In the genomic region with DNA sequence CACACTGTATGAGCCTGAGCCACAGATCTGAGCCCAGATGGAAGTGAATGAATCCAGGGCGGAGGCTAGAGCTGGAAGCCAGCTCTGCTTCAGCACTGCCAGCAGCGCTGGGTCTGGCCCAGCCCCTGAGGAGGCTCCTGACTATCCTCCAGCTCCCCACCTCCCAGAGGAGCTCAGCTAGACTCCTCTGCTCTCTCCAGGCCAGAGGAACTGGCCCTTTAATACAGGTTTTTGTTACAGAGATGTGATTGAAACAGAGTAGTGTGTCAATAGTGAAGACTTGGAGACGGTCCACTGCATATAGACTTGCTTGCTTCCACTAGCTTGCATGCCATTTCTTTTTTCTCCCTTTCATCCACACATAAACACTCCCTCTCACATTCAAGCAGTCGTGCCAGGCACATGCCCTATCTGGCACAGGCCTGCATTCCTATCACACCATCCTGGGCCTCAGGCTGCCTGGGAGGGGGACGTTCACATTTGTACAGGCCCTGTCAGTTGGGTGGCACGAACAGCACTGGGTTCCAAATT, we compare ENCODE assay signal across 7 mouse cellular contexts. TPM values are rescaled to one million over a fixed set of nuclear protein-coding genes. Genes with fewer than 3 reads are reported as not detected.
DNase-seq lines count a peak whose midpoint lies in the region; ATAC-seq lines count a peak whose summit lies in the region.

No protein-coding gene starts in this region.

- DNase-seq in liver, embryonic 13.5 days, result no peak
- DNase-seq in liver, result no peak
- DNase-seq in cerebellum, adult 18-20 months, result peak; percentile 58 to 65
- DNase-seq in fibroblast of lung, adult 2 months (ENCODE audit: low read depth), result peak; percentile 34
- peak; percentile 72 for DNase-seq in heart, postnatal 4 days
- peak; percentile 45 for DNase-seq in urinary bladder, postnatal 25 days (ENCODE audit: low spot score)
- DNase-seq in thymus, postnatal 4 days, result no peak

- ATAC-seq in liver, embryonic 13.5 days (ENCODE audit: low read depth), result no peak

- H3K36me3 ChIP-seq in liver, embryonic 13.5 days, result peaks cover 9% of the 10 kb centered on the region; the same call in 1 of the 2 replicates

- H3K9ac ChIP-seq in liver, embryonic 13.5 days, result no peak overlapping the region

- H3K27me3 ChIP-seq in liver, embryonic 13.5 days, result no peaks in the 10 kb centered on the region

- WGBS in liver, embryonic 13.5 days (ENCODE audit: insufficient replicate concordance), result 58% methylated on average over 6 of the region's 6 CpGs

- H3K9me3 ChIP-seq in liver, embryonic 13.5 days (replicated peaks), result no peaks in the 10 kb centered on the region

- no peak overlapping the region for H3K4me3 ChIP-seq in liver, embryonic 13.5 days (replicated peaks)

- peaks cover 44% of the 10 kb centered on the region for H3K4me1 ChIP-seq in liver, embryonic 13.5 days (replicated peaks)

- peak overlapping the region; percentile 31; the same call in 1 of the 2 replicates for H3K27ac ChIP-seq in liver, embryonic 13.5 days

- H3K4me2 ChIP-seq in liver, embryonic 13.5 days, result no peak overlapping the region

RNA-seq across cellular contexts. Expression of gene Myo1c, which starts 2.6 kb away (rescaled TPM):
- polyA plus RNA-seq in liver, embryonic 13.5 days (2015; fragmentation: Nextera tagmentation; extraction: Ambion mirVana), result 18.3 and 23.0 TPM in 2 replicates
- total RNA-seq in heart, postnatal 4 days (2021), result 100 to 1,000 TPM; 158 to 160 TPM

RNA-seq across cellular contexts. Expression of gene Inpp5k, which starts 17.0 kb away (rescaled TPM):
- 12.9 and 13.9 TPM in 2 replicates for polyA plus RNA-seq in liver, embryonic 13.5 days (2015; fragmentation: Nextera tagmentation; extraction: Ambion mirVana)
- total RNA-seq in heart, postnatal 4 days (2021), result 10 to 100 TPM; 23.4 to 26.9 TPM

RNA-seq across cellular contexts. Expression of gene Crk, which starts 31.3 kb away (rescaled TPM):
- 37.1 and 41.6 TPM in 2 replicates for polyA plus RNA-seq in liver, embryonic 13.5 days (2015; fragmentation: Nextera tagmentation; extraction: Ambion mirVana)
- total RNA-seq in heart, postnatal 4 days (2021), result 100 to 1,000 TPM; 117 to 123 TPM

RNA-seq across cellular contexts. Expression of gene Pitpna, which starts 59.8 kb away (rescaled TPM):
- 33.2 and 38.3 TPM in 2 replicates for polyA plus RNA-seq in liver, embryonic 13.5 days (2015; fragmentation: Nextera tagmentation; extraction: Ambion mirVana)
- 100 to 1,000 TPM; 150 to 155 TPM for total RNA-seq in heart, postnatal 4 days (2021)

Comparison
In these comparisons a context has a peak if more than half of its experiments do, and no peak if none do; other contexts are left out.
1. DNase-seq: peak in cerebellum, adult 18-20 months (2 of 2), fibroblast of lung, adult 2 months (single experiment), heart, postnatal 4 days (single experiment) and urinary bladder, postnatal 25 days (single experiment); none in liver, embryonic 13.5 days (single experiment), liver (single experiment) and thymus, postnatal 4 days (single experiment).